Mouse (Mus musculus): ENCODE results near the gene Timm22. TPM values are rescaled to one million over a fixed set of nuclear protein-coding genes. Genes with fewer than 3 reads are reported as not detected.
A peak's percentile ranks its signal among the peaks of the same experiment; 100 is the strongest.

Timm22 gene
- polyA plus RNA-seq (2015; fragmentation: Nextera tagmentation; extraction: Ambion mirVana) = 52.7 and 54.1 TPM in 2 replicates

DNA sequence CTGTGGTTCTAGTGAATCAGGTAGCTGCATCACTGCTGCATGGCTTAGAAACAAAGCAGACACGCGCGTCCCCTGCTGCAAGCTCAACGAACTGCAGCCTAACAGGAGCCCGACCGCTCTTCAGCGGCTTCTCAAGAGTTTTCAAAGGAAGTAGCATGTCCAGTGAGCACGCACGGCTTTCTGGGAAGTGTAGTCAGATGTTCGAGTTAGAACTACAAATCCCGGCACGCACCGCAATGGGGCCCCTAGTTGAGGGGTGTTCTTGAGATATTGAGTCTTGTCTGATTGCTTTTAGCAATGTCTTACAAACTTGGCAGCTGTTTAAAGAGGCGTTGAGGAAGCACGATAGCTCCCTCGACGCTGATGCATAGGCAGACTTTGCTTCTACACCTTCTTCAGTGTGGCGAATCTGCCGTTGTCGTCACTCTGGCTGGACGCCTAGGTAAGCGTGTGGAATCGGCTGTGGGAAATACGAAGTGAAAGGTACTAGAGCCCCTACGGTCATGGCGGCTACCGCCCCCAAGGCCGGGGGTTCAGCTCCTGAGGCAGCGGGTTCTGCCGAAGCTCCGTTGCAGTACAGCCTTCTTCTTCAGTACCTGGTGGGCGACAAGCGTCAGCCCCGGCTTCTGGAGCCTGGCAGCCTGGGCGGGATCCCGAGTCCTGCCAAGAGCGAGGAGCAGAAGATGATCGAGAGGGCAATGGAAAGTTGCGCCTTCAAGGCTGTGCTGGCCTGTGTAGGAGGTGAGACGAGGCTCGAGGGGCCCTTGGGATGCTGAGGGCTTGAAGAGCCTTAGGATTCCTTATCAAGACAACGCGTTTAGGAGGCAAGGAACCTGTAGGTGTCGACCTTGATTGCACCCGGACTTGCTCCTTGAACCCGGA, at the start of gene Timm22:
Gene Timm22 (plus strand): TSS at position 251 of the 882 bp plus-strand sequence.
- peak; percentile 95 for ATAC-seq (ENCODE audit: low read depth)
- WGBS (ENCODE audit: insufficient replicate concordance) = under 1% methylated on average over 46 of the region's 46 CpGs

DNA sequence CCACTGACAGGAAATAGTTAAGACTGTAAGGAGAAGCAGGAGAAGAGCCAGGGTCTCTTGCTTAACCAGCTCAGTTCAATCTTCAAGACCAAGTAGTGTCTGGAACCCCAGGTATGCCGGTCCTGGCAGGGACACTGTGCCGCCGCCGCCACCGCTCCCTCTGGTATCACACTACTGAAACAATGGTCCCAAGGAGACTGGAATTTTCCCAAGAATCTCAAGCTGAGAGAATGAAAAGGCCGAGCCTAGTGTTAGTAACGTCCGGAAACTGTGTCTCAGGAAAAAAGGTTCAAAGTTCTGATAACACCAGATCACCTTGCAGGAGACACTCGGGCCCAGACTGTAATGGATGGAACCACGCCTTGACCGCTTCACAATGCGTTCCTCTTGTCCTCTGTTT, 49.3 kb upstream of the Timm22 start:
- Histone ChIP-seq H3K4me1 (replicated peaks) (no peaks in the 10 kb centered on the region), H3K4me2 (no peak overlapping the region), H3K4me3 (replicated peaks) (no peak overlapping the region), H3K9ac (no peak overlapping the region), H3K27me3 (no peaks in the 10 kb centered on the region), H3K27ac (no peak overlapping the region), H3K36me3 (no peaks in the 10 kb centered on the region), H3K9me3 (replicated peaks) (no peaks in the 10 kb centered on the region)
- ATAC-seq (ENCODE audit: low read depth) = no peak
- no peak for DNase-seq
- 80% methylated on average over 12 of the region's 12 CpGs for WGBS (ENCODE audit: insufficient replicate concordance)

More for the DNA sequence above, at the start of gene Timm22:
- peak; percentile 93 for DNase-seq
- Histone ChIP-seq H3K4me3 (replicated peaks) (peak within 1 kb of the TSS; percentile 72), H3K9me3 (replicated peaks) (no peaks in the 10 kb centered on the region), H3K27me3 (peaks cover 15% of the 10 kb centered on the region; the same call in 1 of the 2 replicates), H3K9ac (peak within 1 kb of the TSS; percentile 80), H3K27ac (peak within 1 kb of the TSS; percentile 49), H3K36me3 (peaks cover 4% of the 10 kb centered on the region), H3K4me1 (replicated peaks) (peaks cover 14% of the 10 kb centered on the region), H3K4me2 (peak within 1 kb of the TSS; percentile 82)

DNA sequence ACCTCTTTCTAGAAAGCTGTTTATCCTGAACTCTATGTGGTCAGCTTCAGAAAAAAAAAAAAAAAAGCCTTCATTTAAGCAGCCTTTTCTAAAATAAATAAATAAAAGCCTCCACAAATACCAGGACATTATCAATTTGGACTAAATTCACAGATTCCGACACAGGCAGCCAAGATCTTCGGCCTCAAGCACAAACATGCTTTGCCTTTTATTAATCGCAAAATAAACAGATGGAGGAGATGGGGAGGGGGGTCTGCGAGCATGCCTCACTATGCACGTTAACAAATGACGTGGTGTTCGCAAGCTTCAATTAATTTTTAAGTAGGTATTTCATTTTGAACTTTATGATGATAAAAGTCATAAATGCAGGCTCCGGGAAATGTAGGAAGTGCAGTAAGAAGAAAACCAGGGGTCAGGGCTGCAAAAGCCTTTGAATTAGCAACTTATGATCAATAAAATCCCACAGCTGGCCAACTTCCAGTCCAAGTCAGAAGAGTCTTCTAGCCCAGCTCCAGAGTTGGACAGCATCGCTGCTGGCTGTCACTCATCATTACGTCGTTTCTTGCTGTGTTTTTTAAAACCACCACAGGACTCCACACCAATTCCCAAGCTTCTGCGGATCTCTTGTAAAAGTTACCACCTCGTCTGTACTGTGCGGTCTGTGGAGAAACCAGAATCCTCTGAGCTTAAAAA, 48.0 kb upstream of the Timm22 start:
- H3K27me3 ChIP-seq = no peaks in the 10 kb centered on the region
- H3K9ac ChIP-seq = no peak overlapping the region
- no peaks in the 10 kb centered on the region for H3K9me3 ChIP-seq (replicated peaks)
- no peaks in the 10 kb centered on the region for H3K4me1 ChIP-seq (replicated peaks)
- no peaks in the 10 kb centered on the region for H3K36me3 ChIP-seq
- H3K4me2 ChIP-seq = no peak overlapping the region
- ATAC-seq (ENCODE audit: low read depth) = no peak
- 76% methylated on average over 14 of the region's 14 CpGs for WGBS (ENCODE audit: insufficient replicate concordance)
- no peak overlapping the region for H3K27ac ChIP-seq
- no peak for DNase-seq
- no peak overlapping the region for H3K4me3 ChIP-seq (replicated peaks)

DNA sequence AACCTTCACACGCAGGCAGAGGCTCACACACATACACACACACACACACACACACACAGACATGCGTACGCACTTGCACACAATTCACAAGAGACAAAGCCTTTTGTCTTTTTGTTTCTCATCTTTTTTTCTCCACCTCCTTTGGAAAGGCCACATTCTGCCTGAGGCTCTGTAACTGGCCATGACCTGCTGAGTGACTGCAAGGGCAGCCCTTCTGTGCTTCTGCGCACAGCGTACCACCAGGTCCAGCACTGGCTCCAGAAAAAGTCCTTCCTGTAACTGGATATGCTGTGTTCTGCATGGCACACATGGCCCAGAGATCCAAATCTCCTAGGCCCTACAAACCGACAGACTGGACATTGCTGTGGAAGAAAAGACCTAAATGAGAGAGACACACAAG, 46.5 kb upstream of the Timm22 start:
- no peaks in the 10 kb centered on the region for H3K36me3 ChIP-seq
- 79% methylated on average over 6 of the region's 6 CpGs for WGBS (ENCODE audit: insufficient replicate concordance)
- DNase-seq = no peak
- no peak overlapping the region for H3K9ac ChIP-seq
- no peak overlapping the region for H3K4me2 ChIP-seq
- H3K27ac ChIP-seq = no peak overlapping the region
- no peaks in the 10 kb centered on the region for H3K4me1 ChIP-seq (replicated peaks)
- H3K4me3 ChIP-seq (replicated peaks) = no peak overlapping the region
- no peaks in the 10 kb centered on the region for H3K9me3 ChIP-seq (replicated peaks)
- no peak for ATAC-seq (ENCODE audit: low read depth)
- H3K27me3 ChIP-seq = no peaks in the 10 kb centered on the region

DNA sequence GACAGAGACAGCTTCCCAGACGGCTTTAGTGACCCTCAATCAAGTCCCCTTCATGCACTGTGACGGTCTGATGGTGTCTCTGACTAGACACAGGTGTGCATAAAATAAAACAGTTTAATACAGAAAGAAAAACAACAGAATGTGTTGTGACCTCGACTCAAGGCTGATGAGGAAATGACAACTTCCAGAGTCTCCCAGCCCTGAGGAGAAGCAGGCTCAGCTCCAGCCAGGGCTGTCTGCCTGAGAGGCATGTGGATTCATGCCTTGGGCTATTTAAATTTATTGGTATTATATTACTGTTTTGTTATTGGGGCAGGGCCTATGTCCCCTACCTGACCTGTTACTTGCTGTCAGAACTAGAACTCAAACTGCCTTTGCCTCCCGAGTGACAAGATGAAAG, 45.3 kb upstream of the Timm22 start:
- Histone ChIP-seq H3K4me3 (replicated peaks) (no peak overlapping the region), H3K9me3 (replicated peaks) (no peaks in the 10 kb centered on the region), H3K27me3 (no peaks in the 10 kb centered on the region), H3K36me3 (no peaks in the 10 kb centered on the region), H3K4me1 (replicated peaks) (no peaks in the 10 kb centered on the region), H3K9ac (no peak overlapping the region), H3K27ac (no peak overlapping the region), H3K4me2 (no peak overlapping the region)
- 54% methylated on average over 4 of the region's 4 CpGs for WGBS (ENCODE audit: insufficient replicate concordance)
- ATAC-seq (ENCODE audit: low read depth) (no peak), DNase-seq (no peak)

DNA sequence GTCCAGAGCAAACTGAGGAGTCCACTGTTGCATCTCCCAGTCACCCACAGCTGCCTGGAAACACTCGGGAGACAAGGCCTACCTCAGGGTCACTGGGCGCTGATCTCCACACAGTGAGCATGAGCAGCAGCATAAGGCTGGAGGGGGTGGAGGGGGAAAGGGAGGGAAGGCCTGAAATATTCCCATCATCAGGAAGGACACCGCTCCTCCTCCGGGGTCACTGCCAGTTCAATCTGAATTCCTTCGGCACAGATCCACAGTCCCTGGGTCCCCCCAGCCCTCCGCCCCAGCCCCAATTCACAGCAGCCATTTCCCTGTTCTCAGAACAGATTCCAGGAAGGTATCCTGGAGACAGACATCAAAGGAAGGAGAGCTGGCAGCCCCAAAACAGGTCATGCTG, 43.6 kb upstream of the Timm22 start:
- ATAC-seq (ENCODE audit: low read depth) (no peak), DNase-seq (no peak)
- H3K27me3 ChIP-seq = no peaks in the 10 kb centered on the region
- H3K9me3 ChIP-seq (replicated peaks) = no peaks in the 10 kb centered on the region
- WGBS (ENCODE audit: insufficient replicate concordance) = 60% methylated on average over 6 of the region's 6 CpGs
- no peak overlapping the region for H3K4me2 ChIP-seq
- H3K9ac ChIP-seq = no peak overlapping the region
- no peak overlapping the region for H3K4me3 ChIP-seq (replicated peaks)
- no peaks in the 10 kb centered on the region for H3K36me3 ChIP-seq
- no peak overlapping the region for H3K27ac ChIP-seq
- H3K4me1 ChIP-seq (replicated peaks) = no peaks in the 10 kb centered on the region

DNA sequence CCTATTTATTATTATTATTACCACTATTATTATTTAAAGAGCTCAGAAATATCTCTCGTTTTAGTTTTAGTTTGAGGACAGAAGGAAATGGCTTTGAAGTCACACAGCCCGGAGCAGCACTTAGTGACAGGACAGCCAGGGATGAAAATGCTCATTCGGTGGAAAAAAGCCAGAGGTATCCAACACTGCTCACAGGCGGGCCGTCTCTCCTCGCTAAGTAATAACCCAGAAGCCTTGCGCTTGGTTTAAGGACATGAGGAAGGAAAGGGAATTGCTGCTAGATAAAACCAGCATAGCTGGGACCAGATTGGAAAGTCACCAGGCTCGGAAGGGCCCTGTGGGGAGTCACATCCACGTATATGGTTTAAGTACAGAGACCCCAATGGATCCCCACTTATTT, 43.1 kb upstream of the Timm22 start:
- Histone ChIP-seq H3K4me2 (no peak overlapping the region), H3K4me1 (replicated peaks) (no peaks in the 10 kb centered on the region), H3K9ac (no peak overlapping the region), H3K27ac (no peak overlapping the region), H3K27me3 (no peaks in the 10 kb centered on the region), H3K36me3 (no peaks in the 10 kb centered on the region), H3K4me3 (replicated peaks) (no peak overlapping the region), H3K9me3 (replicated peaks) (no peaks in the 10 kb centered on the region)
- ATAC-seq (ENCODE audit: low read depth) (no peak), DNase-seq (no peak)
- 59% methylated on average over 9 of the region's 9 CpGs for WGBS (ENCODE audit: insufficient replicate concordance)

DNA sequence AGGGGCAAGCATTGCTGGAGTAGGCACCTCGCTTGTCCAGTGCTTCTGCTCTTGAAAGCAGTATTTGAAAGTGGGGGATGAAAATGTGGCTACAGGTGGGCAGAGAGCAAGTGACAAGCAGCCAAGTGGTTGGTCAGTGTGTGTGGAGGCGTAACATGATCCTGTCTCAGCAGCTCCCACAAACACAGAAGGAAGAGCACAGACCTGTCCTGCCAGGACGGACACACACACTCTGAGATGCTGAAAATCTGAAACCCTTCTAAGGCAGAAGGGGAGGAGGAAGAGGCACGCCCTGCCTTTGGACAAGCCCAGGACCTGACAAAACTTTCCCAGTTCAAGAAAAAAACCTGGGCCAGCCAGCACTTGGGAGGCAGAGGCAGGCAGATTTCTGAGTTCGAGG, 42.7 kb upstream of the Timm22 start:
- Histone ChIP-seq H3K9me3 (replicated peaks) (no peaks in the 10 kb centered on the region), H3K27ac (no peak overlapping the region), H3K4me1 (replicated peaks) (no peaks in the 10 kb centered on the region), H3K9ac (no peak overlapping the region), H3K36me3 (no peaks in the 10 kb centered on the region), H3K4me2 (no peak overlapping the region), H3K4me3 (replicated peaks) (no peak overlapping the region), H3K27me3 (no peaks in the 10 kb centered on the region)
- DNase-seq (no peak), ATAC-seq (ENCODE audit: low read depth) (no peak)
- WGBS (ENCODE audit: insufficient replicate concordance) = 67% methylated on average over 5 of the region's 5 CpGs

DNA sequence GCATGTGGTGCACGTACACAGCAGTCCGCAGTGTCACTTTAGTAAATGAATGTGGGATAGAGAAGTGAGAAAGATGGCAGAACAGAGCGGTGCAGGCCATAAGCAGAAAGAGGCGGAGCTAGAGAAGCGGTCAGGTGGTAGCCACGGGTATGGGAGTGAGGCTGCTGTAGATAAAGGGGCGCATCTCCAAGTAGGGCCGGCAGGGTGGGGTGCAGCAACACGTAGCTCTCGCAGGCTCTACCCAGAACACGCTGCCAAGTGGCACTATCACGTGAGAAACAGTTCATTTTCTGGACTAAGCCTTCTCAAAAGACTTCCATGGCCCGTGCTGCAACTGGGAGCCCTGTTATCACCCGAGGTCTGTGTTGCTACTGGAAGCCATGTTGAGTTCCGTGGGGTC, 40.0 kb upstream of the Timm22 start:
- Histone ChIP-seq H3K4me3 (replicated peaks) (no peak overlapping the region), H3K27me3 (no peaks in the 10 kb centered on the region), H3K9ac (no peak overlapping the region), H3K36me3 (no peaks in the 10 kb centered on the region), H3K4me1 (replicated peaks) (no peaks in the 10 kb centered on the region), H3K27ac (no peak overlapping the region), H3K9me3 (replicated peaks) (no peaks in the 10 kb centered on the region), H3K4me2 (no peak overlapping the region)
- WGBS (ENCODE audit: insufficient replicate concordance) = 61% methylated on average over 15 of the region's 15 CpGs
- DNase-seq (no peak), ATAC-seq (ENCODE audit: low read depth) (no peak)

DNA sequence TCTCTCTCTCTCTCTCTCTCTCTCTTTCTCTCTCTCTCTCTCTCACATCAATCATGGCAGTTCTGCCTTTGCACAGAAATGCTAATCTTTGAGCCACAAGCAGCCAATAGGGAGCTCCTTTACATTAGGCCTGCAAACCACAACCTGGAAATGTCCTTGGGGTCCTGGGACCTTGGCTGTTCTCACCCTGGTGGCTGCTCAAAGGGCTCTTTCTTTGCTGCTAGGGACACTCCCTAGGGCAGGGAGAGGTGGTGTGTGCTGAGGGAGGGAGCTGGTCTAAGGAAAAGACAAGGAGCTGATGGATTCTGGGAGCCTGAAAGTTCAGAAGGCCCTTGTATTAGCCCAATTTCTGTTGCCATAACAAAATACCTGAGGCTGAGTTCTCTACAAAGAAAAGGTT, 36.3 kb upstream of the Timm22 start:
- ATAC-seq (ENCODE audit: low read depth) (no peak), DNase-seq (no peak)
- H3K9ac ChIP-seq = no peak overlapping the region
- no peak overlapping the region for H3K4me3 ChIP-seq (replicated peaks)
- H3K36me3 ChIP-seq = no peaks in the 10 kb centered on the region
- H3K4me2 ChIP-seq = no peak overlapping the region
- H3K9me3 ChIP-seq (replicated peaks) = no peaks in the 10 kb centered on the region
- H3K27me3 ChIP-seq = no peaks in the 10 kb centered on the region
- H3K4me1 ChIP-seq (replicated peaks) = no peaks in the 10 kb centered on the region
- no peak overlapping the region for H3K27ac ChIP-seq

DNA sequence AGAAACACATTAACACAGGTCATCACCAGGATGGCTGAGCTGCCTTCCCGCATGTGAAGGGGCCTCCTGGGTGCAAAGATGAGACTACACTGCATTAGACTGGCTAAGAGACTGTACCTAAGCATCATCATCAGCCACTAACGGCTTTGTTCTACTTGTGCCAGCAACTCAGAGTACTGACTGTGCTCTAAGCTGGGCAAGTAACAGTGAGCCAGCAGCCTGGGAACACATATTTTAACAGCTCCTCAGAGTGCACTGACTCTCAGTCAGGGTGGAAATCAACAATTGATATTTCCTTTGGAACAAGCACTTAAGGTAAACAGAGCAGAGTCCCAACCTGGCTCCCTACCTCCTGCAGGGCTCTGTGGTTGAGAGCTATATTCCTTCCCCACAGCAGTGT, 34.6 kb upstream of the Timm22 start:
- Histone ChIP-seq H3K4me1 (replicated peaks) (no peaks in the 10 kb centered on the region), H3K27me3 (no peaks in the 10 kb centered on the region), H3K27ac (no peak overlapping the region), H3K4me3 (replicated peaks) (no peak overlapping the region), H3K9ac (no peak overlapping the region), H3K36me3 (no peaks in the 10 kb centered on the region), H3K4me2 (no peak overlapping the region), H3K9me3 (replicated peaks) (no peaks in the 10 kb centered on the region)
- 64% methylated on average over 2 of the region's 2 CpGs for WGBS (ENCODE audit: insufficient replicate concordance)
- ATAC-seq (ENCODE audit: low read depth) (no peak), DNase-seq (no peak)

DNA sequence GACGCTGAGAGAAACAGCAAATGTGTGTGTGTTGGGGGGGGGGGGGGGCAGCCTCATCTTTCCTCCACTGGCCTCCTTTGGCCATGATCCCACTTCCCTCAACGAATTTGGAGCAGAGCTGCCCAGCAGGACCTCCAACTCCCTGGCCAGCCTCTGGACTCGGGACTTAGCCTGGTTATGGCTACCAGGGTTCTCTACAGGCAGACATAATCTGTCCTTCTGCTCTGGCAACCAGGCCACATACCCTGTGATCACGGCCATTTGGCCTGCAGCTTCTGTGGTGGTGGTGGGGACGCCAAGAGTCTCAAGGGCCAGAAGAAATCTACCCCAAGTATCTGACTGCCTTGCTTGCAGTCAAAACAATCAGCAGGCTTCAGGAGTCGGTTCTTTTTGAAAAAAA, 34.2 kb upstream of the Timm22 start:
- Histone ChIP-seq H3K27me3 (no peaks in the 10 kb centered on the region), H3K27ac (no peak overlapping the region), H3K36me3 (no peaks in the 10 kb centered on the region), H3K4me1 (replicated peaks) (no peaks in the 10 kb centered on the region), H3K4me2 (no peak overlapping the region), H3K4me3 (replicated peaks) (no peak overlapping the region), H3K9ac (no peak overlapping the region), H3K9me3 (replicated peaks) (no peaks in the 10 kb centered on the region)
- ATAC-seq (ENCODE audit: low read depth) (no peak), DNase-seq (no peak)
- 36% methylated on average over 6 of the region's 6 CpGs for WGBS (ENCODE audit: insufficient replicate concordance)

Data from liver, embryonic 13.5 days (tissue).